Mouse (Mus musculus) cortical plate, adult 2 months (tissue): ENCODE results near the gene Fam53a.

Experiments used
- CTCF ChIP-seq: fragments of 200-500 bp; IDR thresholded peaks from 2 replicates; pipeline ENCODE4 v1.5.1; 2011; ENCODE audit warnings: mild to moderate bottlenecking, control low read depth, low read length; ENCODE audit not compliant: insufficient read depth; ENCODE audit errors: extremely low read depth
- POLR2A ChIP-seq: fragments of 200-500 bp; IDR thresholded peaks from 2 replicates; pipeline ENCODE4 v1.6.1; 2011; ENCODE audit warnings: mild to moderate bottlenecking, low read length, control low read depth; ENCODE audit not compliant: insufficient read depth; ENCODE audit errors: extremely low read depth

DNA sequence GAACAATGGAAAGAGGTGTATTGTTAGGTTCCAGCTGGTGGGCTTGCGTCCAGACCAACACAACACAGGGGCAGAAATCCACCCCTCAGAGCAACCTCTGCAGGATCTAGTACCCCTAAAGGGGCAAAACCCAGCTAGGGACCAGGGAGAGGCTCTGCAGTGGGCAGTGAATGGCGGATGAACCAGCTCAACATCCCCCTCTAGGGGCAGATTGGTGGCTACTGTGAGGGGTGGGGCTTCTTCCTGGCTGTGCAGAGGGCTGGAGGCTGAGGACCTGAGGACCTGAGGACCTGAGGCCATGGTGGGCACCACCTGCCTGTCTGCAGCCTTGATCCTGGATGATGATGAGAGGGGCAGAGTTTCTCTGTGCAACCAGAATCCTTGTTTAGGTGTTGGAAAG lies 35.8 kb downstream of the Fam53a start:
- TF ChIP-seq CTCF: peak; percentile 12; the same call in 1 of the 2 replicates
- TF ChIP-seq POLR2A: no peak
